Mouse (Mus musculus): ENCODE data around the gene Scml4.

Scml4 gene

GRCm38 (mm10) chr10:42994331-42994782, 134.2 kb downstream of the Scml4 start:
- no peak for DNase-seq (ENCODE audit: low spot score in 2 of 2)

DNA sequence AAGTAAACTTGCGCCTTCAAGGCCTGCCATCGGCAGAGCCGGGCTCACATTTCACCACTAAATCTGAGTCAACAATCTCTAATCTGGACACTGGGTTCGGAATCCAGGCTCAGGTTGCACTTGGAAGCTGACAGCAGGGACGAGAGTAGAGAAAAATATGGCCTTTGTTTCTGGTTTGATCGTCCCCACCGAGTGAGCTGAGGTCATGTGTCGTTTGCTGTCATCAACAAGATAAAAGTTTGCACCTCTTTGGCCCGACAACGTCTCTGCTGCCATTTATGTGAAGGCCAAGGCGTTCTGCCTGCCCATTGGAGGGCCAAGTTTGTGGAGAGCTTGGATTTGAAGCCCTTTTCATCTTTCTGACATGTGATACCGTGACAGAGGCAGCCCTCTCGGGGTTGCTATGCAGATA, 135.3 kb downstream of the Scml4 start:
- no peak for DNase-seq (ENCODE audit: low spot score in 2 of 2)

DNA sequence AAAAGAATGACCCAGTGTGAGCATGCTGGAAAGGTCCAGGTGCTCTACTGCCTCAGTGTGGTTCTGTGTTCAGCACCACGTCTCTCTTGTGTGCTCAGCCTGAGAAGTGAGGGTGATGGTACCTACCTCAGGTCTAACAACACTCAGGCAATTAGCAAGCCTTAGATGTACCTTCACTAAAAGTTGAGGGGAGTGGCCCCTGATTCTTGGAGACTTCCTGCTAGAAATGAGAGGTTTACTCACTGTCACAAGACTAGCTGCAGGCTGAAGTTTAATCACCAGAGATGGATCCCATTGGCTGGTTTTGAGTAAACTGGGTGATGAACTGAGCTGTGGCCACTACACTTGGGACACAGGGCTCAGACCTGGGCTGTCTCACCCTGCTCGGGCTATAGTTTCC, 137.1 kb downstream of the Scml4 start:
- no peak for DNase-seq (ENCODE audit: low spot score in 2 of 2)

DNA sequence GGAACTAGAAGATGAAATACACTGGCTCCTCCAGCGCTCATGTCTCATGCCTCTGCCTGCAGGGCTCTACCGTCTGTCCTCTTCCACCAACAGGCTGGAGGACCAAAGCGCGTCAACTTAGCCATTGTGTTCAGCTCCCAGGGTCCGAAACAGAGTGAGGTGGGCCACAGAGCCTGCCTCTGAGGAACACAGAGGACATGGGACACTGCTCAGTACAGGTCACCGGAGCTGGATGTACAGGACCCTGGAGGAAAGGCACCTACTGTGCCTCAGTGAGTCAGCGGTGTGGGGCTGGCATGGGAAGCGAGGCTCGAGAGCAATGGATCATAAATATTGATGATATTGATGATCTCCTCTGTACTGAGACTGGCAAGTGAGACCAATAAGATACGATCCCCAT, 139.2 kb downstream of the Scml4 start:
- no peak for DNase-seq (ENCODE audit: low spot score in 2 of 2)

- DNase-seq (ENCODE audit: low spot score in 2 of 2): no peak
These were observed 141.3 kb downstream of the Scml4 start for GRCm38 (mm10) chr10:43001433-43001832.

GRCm38 (mm10) chr10:43002066-43002678, 142.0 kb downstream of the Scml4 start:
- no peak for DNase-seq (ENCODE audit: low spot score in 2 of 2)

DNA sequence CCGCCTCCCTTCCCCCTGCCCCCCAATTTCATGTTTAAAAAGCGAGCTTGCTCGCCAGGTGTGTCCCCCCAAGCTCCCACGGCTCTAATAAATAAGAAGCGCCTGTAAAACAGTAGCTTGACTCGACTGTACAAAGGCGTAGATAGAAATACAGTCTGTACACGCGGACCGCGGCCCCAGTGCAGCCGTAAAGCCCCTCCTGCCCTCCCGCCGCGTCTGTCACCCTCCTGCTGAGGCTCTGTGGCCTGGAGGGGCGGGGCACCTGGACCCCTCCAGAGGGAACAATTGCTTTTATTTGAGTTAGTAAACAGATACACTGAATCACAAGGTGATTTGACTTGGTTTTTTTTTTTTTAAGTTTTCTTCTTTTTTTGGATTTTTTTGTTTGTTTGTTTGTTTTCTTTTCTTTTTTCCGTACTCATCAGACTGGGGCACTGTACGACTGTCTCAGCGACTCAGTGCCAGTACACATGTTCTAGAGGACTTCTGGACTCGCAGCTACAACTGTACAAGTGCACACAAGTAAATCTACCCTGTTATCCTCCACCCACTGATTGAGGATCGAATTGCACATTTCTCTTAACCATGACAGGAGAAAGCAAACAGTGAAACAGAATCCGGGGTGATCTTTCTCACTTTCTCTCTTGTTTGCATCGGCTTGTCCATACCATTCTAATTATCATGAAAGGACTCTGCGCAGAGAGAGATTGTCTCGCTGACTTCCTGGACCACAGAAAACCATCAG, 142.7 kb downstream of the Scml4 start:
- no peak for DNase-seq (ENCODE audit: low spot score in 2 of 2)

- no peak for DNase-seq (ENCODE audit: low spot score in 2 of 2)
These were observed 143.2 kb downstream of the Scml4 start for GRCm38 (mm10) chr10:43003466-43003757.

DNA sequence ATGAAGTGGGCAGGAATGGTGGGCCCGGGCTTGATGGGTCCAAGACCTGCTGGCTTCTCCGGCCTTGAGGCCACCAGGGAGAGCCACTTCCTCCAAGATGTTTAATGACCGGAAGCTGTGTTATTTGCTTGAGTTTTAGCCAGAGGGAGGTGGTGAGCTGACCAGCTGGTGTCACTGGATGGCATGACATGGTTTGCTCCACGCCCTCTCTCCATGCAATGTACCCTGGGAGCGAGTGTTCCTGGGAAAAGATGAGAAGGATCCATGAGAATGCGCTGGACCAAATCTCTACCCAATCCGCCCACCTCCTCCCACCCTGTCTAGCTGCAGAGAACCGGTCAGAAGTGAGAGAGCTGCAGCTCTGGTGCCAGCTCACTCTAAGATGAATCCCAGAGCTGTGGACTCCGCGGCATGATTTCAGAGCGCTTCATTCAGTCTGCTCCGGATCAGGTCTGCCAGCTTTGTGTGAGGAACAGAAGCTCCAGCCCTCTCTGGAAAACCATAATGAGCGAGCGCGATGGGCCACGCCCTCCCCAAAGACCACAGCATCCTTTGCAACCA, 144.1 kb downstream of the Scml4 start:
- no peak for DNase-seq (ENCODE audit: low spot score in 2 of 2)

DNA sequence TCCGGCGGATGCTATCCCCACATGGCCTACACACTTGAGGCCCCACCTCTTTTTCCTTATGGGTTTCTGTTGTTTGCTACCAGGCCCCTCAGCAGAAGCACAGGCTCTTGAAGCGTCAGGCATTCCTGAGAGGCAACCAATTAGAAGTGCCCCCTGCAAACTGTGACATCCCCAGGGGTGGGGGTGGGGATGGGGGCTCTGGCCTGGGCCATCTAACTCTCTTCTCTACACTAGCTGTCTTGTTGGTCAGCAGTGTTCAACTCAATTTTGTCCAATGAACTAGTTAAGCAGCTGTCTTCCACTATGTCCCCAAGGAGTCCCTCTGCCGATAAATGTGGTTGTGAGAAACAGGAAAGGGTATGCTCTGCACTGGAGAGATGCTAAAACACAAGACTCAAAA, 144.9 kb downstream of the Scml4 start:
- DNase-seq (ENCODE audit: low spot score in 2 of 2): no peak

GRCm38 (mm10) chr10:43005677-43006076, 145.5 kb downstream of the Scml4 start:
- DNase-seq (ENCODE audit: low spot score in 2 of 2): no peak

DNA sequence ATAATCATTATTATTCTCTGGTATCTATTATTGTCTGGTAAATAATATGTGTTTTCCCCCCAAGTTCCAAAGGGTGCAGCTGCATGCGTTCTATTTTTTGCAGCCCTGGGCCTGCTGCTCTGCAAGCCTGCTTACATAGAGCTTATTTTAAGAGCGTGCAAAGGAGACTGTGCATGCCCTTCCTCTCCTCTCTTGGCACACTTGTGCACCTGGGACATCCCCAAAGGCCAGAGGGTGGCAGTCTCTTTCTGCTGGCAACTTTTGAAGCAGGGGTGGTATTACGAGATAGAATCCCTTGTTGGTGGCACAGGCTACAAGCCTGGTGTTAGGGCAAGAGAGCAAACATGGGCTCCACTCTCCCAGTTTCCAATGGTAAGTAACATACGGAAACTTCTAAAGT, 146.4 kb downstream of the Scml4 start:
- no peak for DNase-seq (ENCODE audit: low spot score in 2 of 2)

GRCm38 (mm10) chr10:43008116-43008515, 147.9 kb downstream of the Scml4 start:
- DNase-seq (ENCODE audit: low spot score in 2 of 2): no peak
